In genomic region chrX:151168438-151169131, GRCm38 (mm10) we compare ENCODE assay signal across 7 mouse cellular contexts. TPM values are rescaled to one million over a fixed set of nuclear protein-coding genes. Genes with fewer than 3 reads are reported as not detected.
DNase-seq lines count a peak whose midpoint lies in the region; ATAC-seq and TF ChIP-seq lines count a peak whose summit lies in the region.

No protein-coding gene starts in this region.

- WGBS in kidney, adult 2 months, result 5% methylated on average over 24 of the region's 25 CpGs
- WGBS in limb, embryonic 10.5 days, result 15% methylated on average over 22 of the region's 25 CpGs
- 23% methylated on average over 22 of the region's 25 CpGs for WGBS in midbrain, postnatal 0 days

- ATAC-seq in midbrain, postnatal 0 days (ENCODE audit: low FRiP score), result peak; percentile 83

- DNase-seq in adrenal gland, postnatal 25 days, result peak; percentile 22
- peak; percentile 57 for DNase-seq in embryo, embryonic 11.5 days (ENCODE audit: low read depth, low spot score)
- DNase-seq in gastrocnemius, postnatal 4 days (ENCODE audit: low spot score in 2 of 2), result peak; percentile 21 to 26
- peak; percentile 10 for DNase-seq in kidney, adult 2 months
- DNase-seq in limb, embryonic 10.5 days (ENCODE audit: low spot score), result peak; percentile 72
- peak; percentile 85 for DNase-seq in midbrain, postnatal 0 days (ENCODE audit: low spot score)
- DNase-seq in testis, postnatal 14 days (ENCODE audit: low spot score), result peak; percentile 64

- H3K4me1 ChIP-seq in kidney, adult 2 months (ENCODE audit: control insufficient read depth, insufficient read depth, low read length), result no peaks in the 10 kb centered on the region
- no peaks in the 10 kb centered on the region for H3K4me1 ChIP-seq in limb, embryonic 10.5 days
- H3K4me1 ChIP-seq in midbrain, postnatal 0 days (ENCODE audit: insufficient read depth, low read length), result no peaks in the 10 kb centered on the region

- H3K9me3 ChIP-seq in limb, embryonic 10.5 days (replicated peaks), result no peaks in the 10 kb centered on the region
- no peaks in the 10 kb centered on the region for H3K9me3 ChIP-seq in midbrain, postnatal 0 days (ENCODE audit: low read length)

- TF ChIP-seq POLR2A in kidney, adult 2 months (IDR thresholded peaks at IDR 0.05; ENCODE audit: low read depth, low read length), result no peak

- H3K27ac ChIP-seq in kidney, adult 2 months (ENCODE audit: insufficient read depth, low read depth, low read length), result no peak overlapping the region
- peak overlapping the region; percentile 87 for H3K27ac ChIP-seq in limb, embryonic 10.5 days
- H3K27ac ChIP-seq in midbrain, postnatal 0 days (ENCODE audit: low read depth, low read length), result peak overlapping the region; percentile 90

- no peaks in the 10 kb centered on the region for H3K27me3 ChIP-seq in kidney, adult 2 months (replicated peaks; ENCODE audit: control insufficient read depth, insufficient read depth, low read length)
- H3K27me3 ChIP-seq in limb, embryonic 10.5 days (ENCODE audit: low read depth, poor library complexity, severe bottlenecking), result peaks cover 51% of the 10 kb centered on the region
- H3K27me3 ChIP-seq in midbrain, postnatal 0 days (ENCODE audit: insufficient read depth, low read length), result no peaks in the 10 kb centered on the region

- TF ChIP-seq CTCF in kidney, adult 2 months (conservative IDR thresholded peaks at IDR 0.05; ENCODE audit: insufficient read depth, insufficient read length, low read depth, low read length), result no peak
- TF ChIP-seq CTCF in midbrain, postnatal 0 days (IDR thresholded peaks at IDR 0.05), result no peak

- peak overlapping the region; percentile 65 for H3K9ac ChIP-seq in midbrain, postnatal 0 days (replicated peaks; ENCODE audit: low read length, poor library complexity, severe bottlenecking)

- H3K36me3 ChIP-seq in kidney, adult 2 months (ENCODE audit: control insufficient read depth, insufficient read depth, low read length), result no peaks in the 10 kb centered on the region
- H3K36me3 ChIP-seq in limb, embryonic 10.5 days, result no peaks in the 10 kb centered on the region
- no peaks in the 10 kb centered on the region for H3K36me3 ChIP-seq in midbrain, postnatal 0 days (ENCODE audit: insufficient read depth, low read length)

- H3K4me3 ChIP-seq in kidney, adult 2 months (ENCODE audit: insufficient read depth, low read depth, low read length), result 0 out of 2 replicates have a peak overlapping the region, but pooled peaks have one; percentile 83
- H3K4me3 ChIP-seq in limb, embryonic 10.5 days, result peak overlapping the region; percentile 60
- peak overlapping the region; percentile 47 for H3K4me3 ChIP-seq in midbrain, postnatal 0 days (ENCODE audit: low read depth, low read length)

- H3K4me2 ChIP-seq in midbrain, postnatal 0 days (ENCODE audit: low read depth, low read length, poor library complexity, severe bottlenecking), result peak overlapping the region; percentile 42

RNA-seq across cellular contexts. Expression of gene Wnk3, which starts 29.3 kb away (rescaled TPM):
- 1.7 and 2.0 TPM in 2 replicates for total RNA-seq in adrenal gland, postnatal 25 days (2021)
- total RNA-seq in gastrocnemius, postnatal 4 days (2021), result 1 to 10 TPM; 2.8 to 3.6 TPM
- polyA plus RNA-seq in kidney, adult 2 months (2012; rRNA removed), result 0.14 and 0.30 TPM in 2 replicates
- polyA plus RNA-seq in limb, embryonic 10.5 days (2016; fragmentation: Nextera tagmentation; extraction: Ambion mirVana), result 3.3 and 6.5 TPM in 2 replicates
- 74.5 and 80.0 TPM in 2 replicates for total RNA-seq in midbrain, postnatal 0 days (2014; rRNA removed)
- 12.6 and 15.2 TPM in 2 replicates for polyA plus RNA-seq in midbrain, postnatal 0 days (2015; fragmentation: Nextera tagmentation; extraction: Ambion mirVana)

Comparison
In these comparisons a context has a peak if more than half of its experiments do, and no peak if none do; other contexts are left out.
1. DNase-seq: peak in every context shown above with its lines; median percentile 85 in midbrain, postnatal 0 days; 72 in limb, embryonic 10.5 days; 64 in testis, postnatal 14 days; 57 in embryo, embryonic 11.5 days; 24 in gastrocnemius, postnatal 4 days; 22 in adrenal gland, postnatal 25 days; 10 in kidney, adult 2 months.
2. RNA of gene Wnk3, which starts 29.3 kb away (total RNA-seq): 74.5 to 80.0 TPM in midbrain, postnatal 0 days; 2.8 to 3.6 TPM in gastrocnemius, postnatal 4 days and 1.7 to 2.0 TPM in adrenal gland, postnatal 25 days; every median in the first group is over 10 times any median in the second.
3. Peak in every context shown above with its lines, with median percentiles within 50 percentile points of each other: H3K4me3 ChIP-seq.